Mouse (Mus musculus): ENCODE data around the gene Wipf1.

Wipf1 gene

DNA sequence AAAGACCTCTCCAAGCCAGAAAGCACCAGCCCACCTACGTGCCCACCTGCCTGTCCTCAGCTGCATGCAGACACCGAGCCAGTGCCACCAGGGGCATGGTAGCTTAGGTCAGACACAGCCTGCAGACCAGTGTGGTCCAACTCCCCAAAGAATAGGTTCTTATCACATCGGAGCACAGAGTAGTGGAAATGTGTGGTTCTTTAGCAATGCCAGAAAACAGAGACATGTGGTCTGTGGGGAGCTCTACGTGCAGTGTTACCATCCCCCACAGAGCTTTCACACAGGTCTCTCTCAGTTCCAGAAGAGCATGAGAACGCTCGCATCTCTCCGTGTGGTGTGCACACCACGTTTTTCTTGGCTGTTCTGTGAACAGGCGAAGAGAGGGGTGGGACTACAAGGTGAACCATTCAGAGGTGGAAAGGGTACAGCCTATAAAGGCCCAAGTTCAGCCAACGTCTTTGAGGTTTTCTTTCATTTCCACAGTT lies 59.3 kb downstream of the Wipf1 start:
- DNase-seq (ENCODE audit: low read depth, low spot score) = no peak

DNA sequence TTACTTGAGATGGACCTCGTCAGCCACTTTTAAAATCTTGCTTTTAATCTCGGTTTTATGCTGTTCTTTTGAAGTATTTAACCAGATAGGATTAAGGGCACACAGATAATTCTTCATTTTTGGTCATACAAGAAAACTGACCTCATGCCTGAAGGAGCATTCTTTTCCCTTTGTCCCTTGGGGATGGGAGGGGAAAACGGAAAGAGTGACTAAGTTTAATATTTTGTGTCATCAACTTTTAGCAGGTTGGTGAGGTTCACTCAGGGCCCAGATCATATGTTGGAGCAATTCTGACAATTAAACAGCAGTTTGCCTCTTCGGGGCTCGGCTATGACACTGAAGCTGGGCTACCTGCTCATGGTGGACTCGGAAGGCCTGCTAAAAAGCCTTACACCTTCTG lies 60.0 kb downstream of the Wipf1 start:
- DNase-seq (ENCODE audit: low read depth, low spot score) = no peak

GRCm38 (mm10) chr2:73468993-73469392 lies 60.5 kb downstream of the Wipf1 start:
- DNase-seq (ENCODE audit: low read depth, low spot score) = no peak

DNA sequence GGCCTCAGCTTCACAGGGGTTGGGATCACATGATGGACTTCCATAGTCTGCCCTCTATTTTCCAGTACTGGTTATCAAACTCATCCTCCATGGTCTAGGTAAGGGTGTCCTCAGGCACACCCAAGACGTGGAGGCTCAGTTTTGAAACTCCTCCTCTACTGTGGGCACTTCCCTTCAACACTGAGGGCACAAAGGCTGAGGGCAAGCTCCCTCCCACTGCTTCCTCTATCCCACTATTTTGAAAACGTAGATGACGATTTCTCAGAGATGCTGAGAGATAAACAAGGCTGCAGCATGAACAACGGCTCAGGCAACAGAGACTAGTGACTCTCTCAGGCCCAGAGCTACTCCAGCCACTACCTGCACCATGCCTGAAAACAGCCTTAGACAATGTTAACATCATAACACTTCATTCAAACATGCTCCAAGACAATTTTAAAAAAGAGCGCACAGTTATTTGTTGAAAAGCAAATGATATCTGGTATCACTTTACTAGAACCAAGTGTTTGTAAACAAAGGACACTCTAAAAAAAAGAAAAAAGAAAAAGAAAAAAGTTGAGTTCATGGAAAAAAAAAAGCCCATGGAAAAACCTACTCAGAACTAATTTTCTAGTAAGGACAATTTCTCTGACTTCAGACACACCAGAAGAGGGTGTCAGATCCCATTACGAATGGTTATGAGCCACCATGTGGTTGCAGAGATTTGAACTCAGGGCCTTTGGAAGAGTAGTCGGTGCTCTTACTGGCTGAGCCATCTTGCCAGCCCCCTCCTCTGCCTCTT lies 62.3 kb downstream of the Wipf1 start:
- no peak for DNase-seq (ENCODE audit: low read depth, low spot score)

DNA sequence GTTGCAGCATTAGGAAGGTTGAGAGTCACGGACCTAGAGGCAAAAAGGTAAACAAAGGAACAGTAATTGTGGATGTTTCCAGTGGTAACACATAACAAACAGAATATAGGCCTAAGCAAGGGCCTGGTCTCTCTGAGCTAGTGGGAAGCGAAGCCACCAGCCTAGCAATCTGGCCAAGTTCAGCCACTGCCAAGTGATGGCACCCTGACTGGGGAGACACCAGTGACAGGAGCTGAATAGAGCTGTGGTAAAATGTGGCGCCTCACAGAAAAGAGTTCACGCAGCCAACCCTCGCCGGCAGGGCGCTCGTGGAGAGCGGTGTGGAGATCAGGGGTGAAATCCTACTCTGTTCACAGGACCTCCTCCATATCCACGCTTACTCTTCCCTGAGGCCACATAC lies 63.1 kb downstream of the Wipf1 start:
- peak; percentile 71 for DNase-seq (ENCODE audit: low read depth, low spot score)

GRCm38 (mm10) chr2:73463431-73464194 lies 65.9 kb downstream of the Wipf1 start:
- DNase-seq (ENCODE audit: low read depth, low spot score) = no peak

GRCm38 (mm10) chr2:73462757-73463339 lies 66.7 kb downstream of the Wipf1 start:
- no peak for DNase-seq (ENCODE audit: low read depth, low spot score)

DNA sequence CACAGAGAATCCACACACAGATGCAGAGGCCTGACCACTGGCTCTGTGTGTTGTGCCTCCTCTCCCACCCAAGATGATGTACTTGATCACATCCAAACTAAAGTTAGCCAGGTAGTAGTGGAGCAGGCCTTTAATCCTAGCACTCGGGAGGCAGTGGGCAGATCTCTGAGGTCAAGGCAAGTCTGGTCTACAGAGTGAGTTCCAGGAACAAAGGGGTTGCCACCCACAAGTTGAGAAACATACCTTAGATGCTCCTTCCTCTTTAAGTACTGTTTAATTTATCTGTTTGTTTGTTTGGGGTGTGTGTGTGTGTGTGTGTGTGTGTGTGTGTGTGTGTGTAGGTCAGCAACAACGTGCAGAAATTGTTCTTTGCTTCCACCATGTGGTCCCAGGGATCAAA lies 67.3 kb downstream of the Wipf1 start:
- DNase-seq (ENCODE audit: low read depth, low spot score) = no peak

- DNase-seq (ENCODE audit: low read depth, low spot score) = no peak
Measured at GRCm38 (mm10) chr2:73460168-73460567, 69.4 kb downstream of the Wipf1 start.

DNA sequence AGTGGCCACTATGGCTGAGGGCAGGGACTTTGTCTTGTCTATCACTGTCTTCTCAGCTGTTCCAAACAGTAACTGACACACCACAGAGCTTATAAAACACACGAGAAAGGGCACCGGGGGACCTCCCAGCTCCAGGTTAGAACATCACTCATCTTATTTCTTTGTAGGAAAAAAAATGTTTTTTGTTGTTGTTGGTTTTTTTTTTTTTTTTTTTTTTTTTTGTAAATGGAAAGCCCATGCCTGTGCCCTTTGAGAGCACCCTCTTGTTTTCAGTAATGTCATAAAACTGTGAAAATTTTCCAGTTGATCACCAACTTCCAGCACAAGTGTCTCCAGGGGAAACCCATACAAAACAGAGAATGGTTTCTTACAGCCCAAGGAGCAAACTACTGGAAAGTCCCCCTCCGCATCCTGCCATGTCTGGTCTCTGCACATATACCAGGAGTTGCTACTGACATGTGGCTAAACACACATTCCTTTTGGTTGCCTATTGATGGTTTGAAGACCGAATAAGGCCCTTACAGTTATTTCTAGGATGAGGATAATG lies 69.9 kb downstream of the Wipf1 start:
- DNase-seq (ENCODE audit: low read depth, low spot score) = no peak

GRCm38 (mm10) chr2:73456886-73457285 lies 72.6 kb downstream of the Wipf1 start:
- DNase-seq (ENCODE audit: low read depth, low spot score) = no peak

- DNase-seq (ENCODE audit: low read depth, low spot score) = no peak
Measured at GRCm38 (mm10) chr2:73456154-73456553, 73.4 kb downstream of the Wipf1 start.

GRCm38 (mm10) chr2:73455541-73455940 lies 74.0 kb downstream of the Wipf1 start:
- no peak for DNase-seq (ENCODE audit: low read depth, low spot score)

GRCm38 (mm10) chr2:73454682-73455081 lies 74.9 kb downstream of the Wipf1 start:
- no peak for DNase-seq (ENCODE audit: low read depth, low spot score)

DNA sequence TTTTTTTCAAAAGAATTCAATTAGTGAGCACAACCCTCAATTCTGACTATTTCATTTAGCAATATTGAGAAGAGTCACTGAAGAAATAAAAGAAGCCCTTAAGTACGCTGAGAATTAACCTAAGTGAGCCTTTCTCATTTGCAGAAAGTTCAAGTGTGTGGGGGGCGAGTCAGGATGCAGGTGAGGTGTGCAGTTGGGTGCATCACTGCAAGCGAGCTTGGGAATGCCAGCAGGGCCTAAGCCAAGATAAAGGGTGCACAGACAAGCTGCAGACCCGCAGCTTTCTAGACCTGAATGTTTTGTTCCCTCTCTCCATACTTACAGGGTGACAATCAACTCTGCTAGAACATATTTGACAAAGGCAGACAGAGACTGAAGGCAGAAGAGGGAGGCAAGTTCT lies 75.3 kb downstream of the Wipf1 start:
- no peak for DNase-seq (ENCODE audit: low read depth, low spot score)

- DNase-seq (ENCODE audit: low read depth, low spot score) = no peak
Measured at GRCm38 (mm10) chr2:73453717-73454116, 75.8 kb downstream of the Wipf1 start.

- no peak for DNase-seq (ENCODE audit: low read depth, low spot score)
Measured at GRCm38 (mm10) chr2:73453085-73453484, 76.4 kb downstream of the Wipf1 start.

GRCm38 (mm10) chr2:73452556-73452955 lies 77.0 kb downstream of the Wipf1 start:
- DNase-seq (ENCODE audit: low read depth, low spot score) = no peak

DNA sequence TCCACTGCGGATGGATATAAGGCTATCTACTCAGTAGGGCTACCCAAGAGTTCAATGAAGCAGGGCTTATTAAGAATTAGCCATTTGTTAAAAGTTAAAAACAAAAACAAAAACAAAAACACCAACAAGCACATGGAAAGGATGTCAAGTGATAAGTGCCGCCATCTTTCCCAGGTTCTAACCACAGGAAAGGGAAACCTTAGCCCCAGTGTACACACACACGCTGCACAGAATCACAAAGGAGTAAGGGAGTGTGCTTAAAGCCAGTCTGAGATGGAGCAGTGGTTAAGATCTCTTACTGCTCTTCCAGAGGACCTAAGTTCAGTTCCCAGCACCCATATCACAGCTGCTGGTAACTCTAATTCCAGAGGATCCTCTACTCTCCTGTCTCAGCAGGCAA lies 78.0 kb downstream of the Wipf1 start:
- DNase-seq (ENCODE audit: low read depth, low spot score) = no peak

- no peak for DNase-seq (ENCODE audit: low read depth, low spot score)
Measured at GRCm38 (mm10) chr2:73450172-73450715, 79.3 kb downstream of the Wipf1 start.

DNA sequence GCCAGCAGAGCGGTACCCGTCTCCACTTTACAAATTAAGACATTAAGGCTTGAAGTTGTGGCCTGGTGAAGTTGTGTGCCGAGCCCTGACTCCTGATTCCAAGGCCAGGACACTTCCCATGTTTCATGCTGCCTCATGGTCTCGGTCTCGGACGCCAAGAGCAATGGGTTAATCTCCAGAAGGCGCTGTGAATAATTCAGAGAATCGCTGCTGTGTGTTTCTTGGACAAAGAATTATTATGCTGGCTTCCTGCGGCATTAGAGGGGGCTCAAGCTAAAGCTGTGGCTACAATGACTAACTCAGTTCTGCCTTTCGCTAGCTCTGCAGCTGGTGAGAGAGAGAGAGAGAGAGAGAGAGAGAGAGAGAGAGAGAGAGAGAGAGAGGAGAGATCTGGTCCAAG lies 85.5 kb downstream of the Wipf1 start:
- DNase-seq (ENCODE audit: low read depth, low spot score) = peak; percentile 81

GRCm38 (mm10) chr2:73442015-73442414 lies 87.5 kb downstream of the Wipf1 start:
- no peak for DNase-seq (ENCODE audit: low read depth, low spot score)

Measured in brain, adult 2 months (tissue).